Mouse (Mus musculus): Measurements from ENCODE around the gene Ccdc96.
A peak's percentile ranks its signal among the peaks of the same experiment; 100 is the strongest.

The Ccdc96 gene

DNA sequence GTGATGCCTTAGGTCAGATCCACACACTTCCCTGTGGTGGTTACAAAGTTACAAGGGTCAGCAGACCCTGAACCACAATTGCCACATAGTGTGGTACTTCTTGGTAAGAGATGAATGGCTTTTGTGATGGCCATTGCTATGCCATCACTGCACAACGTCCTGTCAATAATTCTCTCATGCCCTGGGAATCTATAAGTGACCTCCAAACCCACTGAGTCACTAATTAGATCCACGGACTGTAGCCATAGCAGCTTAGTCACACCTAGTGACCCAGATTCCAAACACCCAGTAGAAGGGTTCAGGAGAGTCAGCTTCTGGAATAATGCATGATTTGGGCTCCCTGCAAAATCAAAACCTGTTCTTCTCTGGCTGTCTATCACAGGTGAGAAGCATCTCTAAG, 40.8 kb downstream of the Ccdc96 start:
- no peak for DNase-seq (ENCODE audit: low read depth, low spot score)

DNA sequence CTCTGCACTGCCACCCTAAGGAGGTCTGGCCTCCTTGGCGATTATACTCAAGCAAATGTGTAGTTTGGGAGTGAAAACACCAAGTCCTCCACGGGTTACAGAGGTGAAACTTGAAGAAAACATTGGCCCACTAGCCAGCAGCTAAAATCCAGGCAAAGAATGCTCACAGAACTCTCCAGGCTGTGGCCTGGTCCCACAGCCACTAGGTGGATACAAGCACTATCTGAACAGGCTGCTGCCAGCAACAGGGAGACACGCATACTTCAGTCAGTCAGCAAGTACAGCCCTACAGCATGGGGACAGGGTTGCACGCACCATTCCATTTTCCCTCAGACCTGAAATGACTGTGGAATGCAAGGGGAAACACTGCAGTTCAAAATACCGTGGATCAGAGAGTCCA, 41.9 kb downstream of the Ccdc96 start:
- no peak for DNase-seq (ENCODE audit: low read depth, low spot score)

GRCm38 (mm10) chr5:36526921-36527320, 42.5 kb downstream of the Ccdc96 start:
- no peak for DNase-seq (ENCODE audit: low read depth, low spot score)

DNA sequence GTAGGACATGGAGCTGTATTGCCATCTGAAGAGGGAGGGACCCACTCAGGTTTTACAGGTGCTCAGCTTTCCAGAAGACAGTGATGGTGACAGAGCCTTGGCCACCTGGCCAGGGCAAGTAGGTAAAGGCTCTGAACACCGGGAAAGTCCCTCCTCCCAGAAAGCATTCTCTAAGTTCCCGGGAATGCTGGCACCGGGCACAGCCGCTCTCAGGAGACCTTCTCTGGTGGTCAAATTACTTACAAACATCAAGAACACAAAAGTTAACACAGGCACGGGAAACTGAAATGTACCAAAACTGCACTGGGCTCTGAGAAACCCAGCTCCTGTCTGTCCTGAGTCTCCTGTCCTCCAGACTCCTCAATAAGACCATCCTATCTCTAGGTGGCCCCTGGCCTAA, 45.3 kb downstream of the Ccdc96 start:
- DNase-seq (ENCODE audit: low read depth, low spot score): no peak

DNA sequence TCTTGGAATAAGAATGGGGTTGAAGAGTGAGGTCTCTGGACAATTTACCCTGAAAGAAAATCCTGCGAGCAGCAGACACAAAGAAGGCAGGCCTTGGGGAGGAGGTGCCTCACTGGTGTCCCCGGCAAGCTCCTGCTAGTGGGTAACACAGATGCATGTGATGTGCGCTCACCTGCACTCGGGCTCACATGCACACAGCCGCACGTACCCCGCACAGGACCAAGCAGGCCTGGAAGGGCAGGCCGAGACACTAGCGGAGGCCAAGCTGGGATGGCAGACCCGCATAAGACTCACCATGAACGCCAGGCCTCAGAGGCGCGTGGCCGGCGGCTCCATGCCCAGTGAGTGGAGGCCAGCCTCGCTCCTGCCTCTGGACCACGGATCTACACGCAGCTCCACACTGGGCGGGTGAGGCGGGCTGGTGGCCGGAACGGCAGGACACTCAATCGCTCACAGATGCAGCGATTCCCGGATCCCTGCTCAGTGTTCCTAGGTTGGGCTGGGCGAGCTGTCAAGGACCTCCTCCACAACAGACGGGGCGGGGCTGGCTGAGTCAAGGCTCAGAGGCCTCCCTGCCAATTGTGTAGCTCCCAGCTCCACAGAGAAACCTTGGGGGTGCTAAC, 45.9 kb downstream of the Ccdc96 start:
- DNase-seq (ENCODE audit: low read depth, low spot score): peak; percentile 95

- DNase-seq (ENCODE audit: low read depth, low spot score): no peak
Measured at GRCm38 (mm10) chr5:36534455-36535030, 50.2 kb downstream of the Ccdc96 start.

DNA sequence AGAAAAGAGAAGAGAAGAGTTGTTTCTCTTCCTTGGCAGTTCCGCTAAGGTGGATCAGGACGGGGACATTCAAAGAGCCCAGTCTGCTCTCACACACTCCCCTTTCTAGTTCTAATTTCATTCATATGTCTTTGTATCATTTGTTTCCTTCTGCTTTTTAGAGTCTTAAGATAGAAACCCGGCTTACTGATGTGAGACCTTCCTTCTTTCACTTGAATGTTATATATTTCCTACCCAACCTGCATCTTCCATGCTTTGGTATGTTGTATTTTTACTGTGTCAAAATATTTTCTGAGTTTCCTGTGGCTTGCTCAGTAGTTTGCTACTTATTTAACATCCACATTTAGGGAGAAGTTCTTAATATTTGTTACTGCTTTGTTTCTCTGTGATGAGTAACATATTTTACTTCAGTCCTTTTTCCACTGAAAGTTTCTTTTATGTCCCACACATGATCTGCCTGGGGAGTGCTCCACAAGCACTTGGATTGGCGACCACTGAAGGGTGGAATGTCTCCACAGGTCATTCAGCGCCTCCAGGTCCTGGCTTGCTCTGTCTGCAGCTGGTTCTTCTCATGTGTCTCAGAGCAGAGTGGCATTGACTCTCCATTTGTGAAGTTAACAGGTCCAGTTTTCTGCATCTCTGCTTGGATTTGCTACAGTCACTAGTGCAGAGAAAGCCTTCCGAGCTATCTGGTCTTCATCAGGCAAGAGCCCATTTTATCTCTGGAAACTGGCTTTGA, 51.2 kb downstream of the Ccdc96 start:
- no peak for DNase-seq (ENCODE audit: low read depth, low spot score)

GRCm38 (mm10) chr5:36536424-36536823, 52.0 kb downstream of the Ccdc96 start:
- DNase-seq (ENCODE audit: low read depth, low spot score): no peak

All from telencephalon, adult 2 months (tissue).